Mouse (Mus musculus) 3134 (cell line): Measurements from ENCODE around the gene Casp7.

ENCODE experiments used
- DNase-seq: peaks from one replicate; pipeline ENCODE4 v3.0.0-alpha.2; 2011; ENCODE audit warnings: low spot score; ENCODE audit not compliant: insufficient read length; ENCODE audit errors: extremely low read depth

Casp7 gene

DNA sequence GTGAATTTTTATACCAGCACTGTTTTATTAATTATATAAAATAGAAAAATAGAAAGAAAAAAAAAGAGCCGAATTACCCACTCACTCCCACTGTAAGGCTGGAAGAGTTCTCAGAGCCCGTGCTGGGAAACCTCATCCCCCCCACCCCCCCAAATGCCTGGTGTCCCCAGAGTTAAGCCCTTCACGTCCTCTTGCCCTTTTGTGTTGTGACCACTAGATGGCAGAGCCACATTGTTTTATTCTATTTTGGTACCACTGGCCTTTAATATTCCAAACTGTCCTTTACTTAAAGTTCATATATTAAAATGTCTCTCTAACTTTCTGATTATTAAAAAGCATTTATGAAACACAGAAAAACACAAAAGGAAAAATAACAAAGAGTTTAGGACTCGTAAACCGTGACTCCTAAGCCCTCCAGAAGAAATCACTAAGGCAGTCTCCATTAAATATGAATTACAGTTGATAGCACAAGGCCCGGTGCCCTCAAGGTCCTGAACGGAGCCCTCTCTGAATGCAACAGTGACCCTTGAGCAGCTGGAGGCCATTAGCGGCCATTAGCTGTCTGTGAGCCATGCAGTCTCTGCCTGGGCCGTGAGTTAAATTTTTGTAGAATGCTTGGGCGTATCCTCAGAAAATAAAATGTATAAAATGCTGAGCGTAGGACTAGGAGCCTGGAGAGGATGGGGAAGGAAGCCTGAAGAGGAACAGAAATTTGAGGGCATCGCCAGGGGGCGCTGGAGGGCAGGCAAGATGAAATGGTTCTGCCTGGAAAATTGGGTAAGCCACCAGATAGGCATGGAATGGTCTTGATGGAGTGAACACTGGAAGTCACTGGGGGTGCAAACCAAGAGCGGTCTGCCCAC lies 25.8 kb downstream of the Casp7 start:
- peak; percentile 36 for DNase-seq

DNA sequence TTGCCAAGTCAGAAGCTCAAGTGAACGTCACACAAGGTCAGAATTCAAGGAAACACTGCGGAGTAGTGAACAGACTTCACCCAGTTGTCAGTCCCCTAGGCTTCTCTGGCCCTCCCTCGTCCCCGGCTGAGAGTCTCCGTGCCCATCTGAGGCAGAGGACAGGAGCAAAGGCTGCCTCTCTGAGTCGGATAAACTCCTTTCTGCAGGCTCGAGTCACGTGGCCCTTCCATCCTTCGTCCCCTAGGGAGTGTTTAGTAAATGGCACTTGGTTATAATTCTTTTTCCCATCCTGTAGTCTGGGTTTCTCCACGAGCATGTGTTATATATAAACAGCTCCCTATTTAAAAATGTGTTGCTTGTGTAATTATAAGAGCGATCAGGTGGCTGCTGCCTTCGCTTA lies 26.4 kb downstream of the Casp7 start:
- DNase-seq, result no peak

- no peak for DNase-seq
Observed at GRCm38 (mm10) chr19:56424606-56425395, 27.9 kb downstream of the Casp7 start.

DNA sequence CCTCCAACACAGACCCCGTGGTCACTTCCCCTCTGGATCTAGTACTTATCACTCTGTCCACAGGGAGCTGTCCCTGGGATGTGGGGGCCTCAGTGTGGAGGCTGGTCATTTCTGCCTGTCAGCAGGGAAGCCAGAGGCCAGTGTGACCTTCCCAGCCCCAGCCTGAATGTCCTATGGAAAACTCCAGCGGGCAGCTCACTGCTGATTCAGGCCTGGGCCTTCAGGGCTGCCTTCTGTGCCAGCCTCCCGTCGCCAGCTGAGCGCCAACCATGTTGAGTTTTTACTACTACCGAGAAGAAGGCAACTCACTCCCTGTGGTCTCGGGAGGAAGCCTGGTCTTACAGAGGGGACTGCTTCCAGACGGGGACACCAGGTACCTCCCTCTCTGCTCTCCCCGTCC lies 28.6 kb downstream of the Casp7 start:
- no peak for DNase-seq

GRCm38 (mm10) chr19:56430369-56430768 lies 33.4 kb downstream of the Casp7 start:
- DNase-seq, result no peak

- no peak for DNase-seq
Observed at GRCm38 (mm10) chr19:56432706-56433105, 35.8 kb downstream of the Casp7 start.

DNA sequence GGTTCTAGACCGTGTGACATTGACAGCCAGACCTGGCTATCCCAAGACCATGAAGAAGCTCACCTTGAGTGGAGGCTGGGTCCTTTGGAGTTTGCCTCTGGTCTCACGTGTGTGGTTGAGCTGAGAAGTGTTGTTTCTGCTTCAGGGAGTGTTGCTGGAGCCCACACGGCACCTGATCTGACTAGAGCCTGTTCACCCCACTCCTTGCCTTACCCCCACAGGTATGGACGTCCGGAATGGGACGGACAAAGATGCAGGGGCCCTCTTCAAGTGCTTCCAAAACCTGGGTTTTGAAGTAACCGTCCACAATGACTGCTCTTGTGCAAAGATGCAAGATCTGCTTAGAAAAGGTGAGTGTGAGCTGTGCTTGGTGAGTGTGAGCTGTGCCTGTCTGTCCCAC lies 36.7 kb downstream of the Casp7 start:
- DNase-seq, result no peak

DNA sequence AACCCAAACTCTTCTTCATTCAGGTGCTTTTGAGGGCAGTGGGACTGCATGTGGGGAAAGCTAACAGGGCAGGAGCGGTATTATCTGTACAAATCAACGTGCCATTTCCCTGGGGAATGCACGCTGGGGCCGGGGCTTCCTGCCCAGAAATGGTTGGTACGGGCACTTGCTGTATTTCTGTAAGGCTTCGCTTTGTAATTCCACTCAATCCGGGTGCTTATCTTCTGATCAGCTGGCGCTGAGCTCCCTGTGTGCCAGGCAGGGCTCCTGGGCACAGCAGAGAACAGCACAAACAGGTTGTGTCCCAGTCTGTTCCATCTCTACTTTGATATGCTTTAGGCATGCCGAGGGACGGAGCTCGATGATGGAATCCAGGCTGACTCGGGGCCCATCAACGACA lies 39.5 kb downstream of the Casp7 start:
- DNase-seq, result no peak

DNA sequence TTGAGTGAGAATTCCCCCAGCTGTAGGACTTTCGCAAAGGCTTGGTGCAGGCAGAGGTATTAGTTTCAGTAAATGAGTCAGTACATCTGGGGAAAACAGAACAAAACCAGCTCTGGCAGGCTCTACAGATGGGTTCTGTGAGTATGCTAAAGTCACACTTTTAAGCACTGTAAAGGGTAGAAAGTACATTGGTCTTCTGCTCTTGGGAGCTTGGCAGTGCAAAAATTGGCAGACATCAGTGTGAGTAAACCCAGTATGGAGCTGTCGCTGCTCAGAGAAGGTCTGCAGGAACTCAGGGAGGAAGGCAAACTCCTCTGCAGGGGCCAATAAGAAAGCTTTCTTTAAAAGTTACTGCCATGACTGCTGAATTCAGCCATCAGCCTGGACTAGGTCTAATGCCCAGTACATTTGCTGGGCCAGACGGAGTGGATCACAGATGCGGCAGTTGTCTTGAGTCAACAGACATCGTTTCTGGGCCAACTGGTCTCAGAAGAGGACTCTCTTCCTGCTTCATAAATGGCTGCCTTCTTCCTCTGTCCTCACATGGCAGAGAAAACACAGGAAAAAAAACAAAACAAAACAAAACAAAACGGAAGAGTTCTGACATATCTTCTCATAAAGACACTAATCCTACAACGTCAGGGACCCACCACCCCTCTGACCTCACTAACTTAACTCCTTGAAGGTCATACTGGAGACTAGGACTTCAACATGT lies 41.6 kb downstream of the Casp7 start:
- no peak for DNase-seq

DNA sequence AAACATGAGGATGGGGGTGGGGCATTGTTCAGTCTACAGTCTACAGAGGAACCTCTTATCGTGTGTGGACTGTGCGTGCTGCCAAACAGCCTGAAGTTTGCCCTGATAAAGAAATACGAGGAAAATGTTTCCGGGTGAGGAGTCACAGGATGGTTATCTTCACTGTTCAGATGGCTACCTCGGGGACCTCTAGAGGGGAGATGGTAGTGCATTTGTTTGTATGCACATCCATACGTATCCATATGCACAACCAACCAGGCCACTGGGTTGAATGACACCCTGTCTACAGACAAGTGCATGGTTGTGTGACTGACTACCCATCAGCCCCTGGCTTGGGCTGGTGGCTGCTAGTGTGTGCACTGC lies 42.1 kb downstream of the Casp7 start:
- DNase-seq, result no peak

DNA sequence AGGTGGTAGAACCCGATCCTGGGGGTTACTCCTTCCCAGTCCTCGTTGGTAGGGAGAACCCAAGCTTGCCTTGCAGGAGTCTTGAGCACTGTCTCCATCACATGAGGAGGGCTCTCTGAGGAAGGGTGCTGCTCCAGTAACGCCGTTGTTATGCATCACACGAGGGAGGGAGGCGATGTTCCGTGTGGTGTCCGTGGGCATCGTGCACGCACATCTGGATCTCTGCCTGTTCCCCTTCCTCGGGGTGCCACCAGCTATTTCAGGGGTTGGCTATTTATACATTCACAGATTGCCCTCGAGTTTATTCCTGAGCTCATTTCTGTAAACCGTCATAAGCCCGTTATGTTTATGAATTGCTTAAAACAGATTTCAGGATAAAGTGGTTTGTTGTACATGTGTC lies 46.5 kb downstream of the Casp7 start:
- no peak for DNase-seq

GRCm38 (mm10) chr19:56448784-56449183 lies 51.9 kb downstream of the Casp7 start:
- DNase-seq, result no peak

GRCm38 (mm10) chr19:56449537-56449936 lies 52.6 kb downstream of the Casp7 start:
- no peak for DNase-seq

- peak; percentile 20 for DNase-seq
Observed at GRCm38 (mm10) chr19:56450892-56451291, 54.0 kb downstream of the Casp7 start.

GRCm38 (mm10) chr19:56451867-56452266 lies 54.9 kb downstream of the Casp7 start:
- peak; percentile 41 for DNase-seq

DNA sequence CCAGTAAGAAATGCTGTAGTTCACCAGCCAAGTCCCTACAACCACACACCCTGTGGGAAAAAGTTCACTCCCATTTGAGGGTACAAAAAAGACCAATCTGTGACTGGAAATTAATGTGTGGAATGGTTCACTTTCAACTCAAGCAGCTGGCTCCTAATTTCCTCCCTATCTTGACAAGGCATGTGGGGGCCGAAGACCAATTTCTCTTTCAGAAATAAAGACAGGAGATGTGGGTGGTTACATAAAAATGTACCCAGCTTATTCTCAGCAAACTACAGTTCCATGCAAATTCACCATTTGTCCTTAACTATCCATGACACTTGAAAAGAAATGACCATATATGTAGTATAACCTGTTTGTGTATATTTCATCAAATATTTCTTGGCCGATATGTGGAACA lies 55.5 kb downstream of the Casp7 start:
- no peak for DNase-seq

DNA sequence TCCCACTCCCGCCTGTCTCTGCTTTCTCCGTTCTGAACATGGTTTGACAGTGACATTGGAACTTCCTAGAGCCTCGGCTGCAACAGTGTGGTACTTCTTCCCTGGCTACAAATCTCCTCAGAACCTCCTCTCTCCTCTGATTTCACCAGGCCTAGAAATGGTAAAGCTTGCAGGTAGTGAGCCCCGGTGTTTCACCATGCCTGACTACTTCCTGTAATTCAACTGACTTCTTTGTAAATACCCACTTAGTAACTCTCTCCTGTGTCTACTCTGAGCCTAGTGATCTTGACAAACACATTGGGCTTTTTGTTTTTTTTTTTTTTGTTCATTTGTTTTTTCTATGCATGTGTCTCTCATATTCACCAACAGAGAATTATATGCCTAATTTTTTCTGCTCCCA lies 57.9 kb downstream of the Casp7 start:
- no peak for DNase-seq

DNA sequence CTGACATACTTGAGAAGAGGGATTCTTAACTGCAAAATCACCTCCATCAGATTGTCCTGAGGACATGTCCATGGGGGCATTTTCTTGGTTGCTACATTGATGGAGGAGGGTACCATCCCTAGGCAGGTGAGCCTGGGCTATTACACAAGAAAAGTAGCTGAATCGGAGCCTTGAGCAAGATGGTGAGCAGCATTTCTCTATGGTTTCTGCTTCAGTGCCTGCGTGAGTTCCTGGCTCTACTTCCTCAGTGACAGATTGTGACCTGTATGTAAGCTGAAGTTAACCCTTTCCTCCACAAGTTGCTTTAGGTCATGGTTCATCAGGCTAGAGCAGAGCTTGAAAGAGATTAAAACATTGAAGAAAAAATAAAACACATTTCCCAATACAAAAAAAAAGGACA lies 58.4 kb downstream of the Casp7 start:
- no peak for DNase-seq

DNA sequence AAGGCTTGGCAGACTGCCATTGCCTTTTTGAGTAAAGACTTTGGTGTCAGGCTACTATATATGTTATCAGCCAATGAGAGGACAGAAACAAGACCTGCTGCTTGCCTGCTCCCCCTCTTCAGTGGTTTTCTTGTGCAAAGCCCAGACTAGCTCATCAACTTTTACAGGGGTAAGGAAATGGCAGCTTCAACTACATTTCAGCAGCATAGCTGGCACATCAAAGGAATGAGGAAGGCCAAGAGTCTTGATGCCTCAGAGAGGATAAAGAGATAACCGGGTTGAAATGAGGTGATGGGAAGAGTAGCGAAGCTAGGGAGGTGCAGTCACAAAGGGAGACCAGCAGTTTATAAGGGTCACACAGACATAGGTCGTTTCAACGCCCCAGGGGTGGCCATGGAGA lies 60.6 kb downstream of the Casp7 start:
- no peak for DNase-seq

- DNase-seq, result no peak
Observed at GRCm38 (mm10) chr19:56459154-56460050, 62.5 kb downstream of the Casp7 start.
